Mouse (Mus musculus) erythroblast, embryonic 14.5 days (primary cell): ENCODE data around the gene Plagl1.

ENCODE experiments used
- GATA1 ChIP-seq: IDR thresholded peaks from 2 replicates; pipeline ENCODE4 v1.6.1; 2012; ENCODE audit warnings: low read length, inconsistent platforms, mixed read lengths
- TAL1 ChIP-seq: IDR thresholded peaks from 3 replicates; pipeline ENCODE4 v1.6.1; 2012; ENCODE audit warnings: low read length, inconsistent platforms, mixed read lengths

- TF ChIP-seq GATA1 (no peak), TAL1 (no peak)
Measured at GRCm38 (mm10) chr10:13060821-13061671, 742 bp downstream of the Plagl1 start.
